Mouse (Mus musculus) kidney, embryonic 16.5 days (tissue): ENCODE data around the gene Sema6c. TPM values are rescaled to one million over a fixed set of nuclear protein-coding genes. Genes with fewer than 3 reads are reported as not detected.

ENCODE experiments used
- ATAC-seq: fragments of 200-750 bp; cut with Nextera tagmentation; 2 replicates; pipeline ENCODE4 v1.8.0; 2017; ENCODE audit warnings: moderate TSS enrichment; ENCODE audit not compliant: low FRiP score, low TSS enrichment
- H3K27ac ChIP-seq: fragments of 300-500 bp; sonication (generic); 2 replicates; pipeline ENCODE4 v1.5.1; 2014; ENCODE audit warnings: low read length
- H3K27me3 ChIP-seq: fragments of 300-500 bp; sonication (generic); 2 replicates; pipeline ENCODE4 v1.6.1; 2014; ENCODE audit warnings: low read length, control low read depth, mixed read lengths; ENCODE audit not compliant: insufficient read depth
- H3K36me3 ChIP-seq: fragments of 300-500 bp; sonication (generic); 2 replicates; pipeline ENCODE4 v1.6.1; 2014; ENCODE audit warnings: low read length, control low read depth, mixed read lengths; ENCODE audit not compliant: insufficient read depth
- H3K4me1 ChIP-seq: fragments of 300-500 bp; sonication (generic); 2 replicates; pipeline ENCODE4 v1.6.1; 2014; ENCODE audit warnings: low read length, control low read depth, mixed read lengths; ENCODE audit not compliant: insufficient read depth
- H3K4me2 ChIP-seq: fragments of 300-500 bp; sonication (generic); replicated peaks from 2 replicates; pipeline ENCODE4 v1.6.1; 2014; ENCODE audit warnings: low read depth, low read length
- H3K4me3 ChIP-seq: fragments of 300-500 bp; sonication (generic); 2 replicates; pipeline ENCODE4 v1.5.1; 2014; ENCODE audit warnings: mild to moderate bottlenecking, low read length
- H3K9ac ChIP-seq: fragments of 300-500 bp; sonication (generic); replicated peaks from 2 replicates; pipeline ENCODE4 v1.6.1; 2014; ENCODE audit warnings: low read length
- H3K9me3 ChIP-seq: fragments of 300-500 bp; sonication (generic); 2 replicates; pipeline ENCODE4 v1.6.1; 2016; ENCODE audit warnings: low read length, control low read depth
- WGBS: fragments of 180-500 bp; shearing (Covaris S2); extraction: QIAGEN DNeasy Blood & Tissue Kit; methylation state at CpG from one replicate; pipeline ENCODE4 v1.1.7; 2014; 5-methylcytosine and 5-hydroxymethylcytosine counted together
- polyA plus RNA-seq: library from polyadenylated mRNA; unstranded; fragments of >200 nt; fragmentation: Nextera tagmentation; extraction: Ambion mirVana; gene quantifications from 2 replicates; pipeline ENCODE4 v1.2.1, GENCODE M21; 2015

Sema6c gene
- polyA plus RNA-seq, 1 experiment from 2014 or later: 3.0 TPM

DNA sequence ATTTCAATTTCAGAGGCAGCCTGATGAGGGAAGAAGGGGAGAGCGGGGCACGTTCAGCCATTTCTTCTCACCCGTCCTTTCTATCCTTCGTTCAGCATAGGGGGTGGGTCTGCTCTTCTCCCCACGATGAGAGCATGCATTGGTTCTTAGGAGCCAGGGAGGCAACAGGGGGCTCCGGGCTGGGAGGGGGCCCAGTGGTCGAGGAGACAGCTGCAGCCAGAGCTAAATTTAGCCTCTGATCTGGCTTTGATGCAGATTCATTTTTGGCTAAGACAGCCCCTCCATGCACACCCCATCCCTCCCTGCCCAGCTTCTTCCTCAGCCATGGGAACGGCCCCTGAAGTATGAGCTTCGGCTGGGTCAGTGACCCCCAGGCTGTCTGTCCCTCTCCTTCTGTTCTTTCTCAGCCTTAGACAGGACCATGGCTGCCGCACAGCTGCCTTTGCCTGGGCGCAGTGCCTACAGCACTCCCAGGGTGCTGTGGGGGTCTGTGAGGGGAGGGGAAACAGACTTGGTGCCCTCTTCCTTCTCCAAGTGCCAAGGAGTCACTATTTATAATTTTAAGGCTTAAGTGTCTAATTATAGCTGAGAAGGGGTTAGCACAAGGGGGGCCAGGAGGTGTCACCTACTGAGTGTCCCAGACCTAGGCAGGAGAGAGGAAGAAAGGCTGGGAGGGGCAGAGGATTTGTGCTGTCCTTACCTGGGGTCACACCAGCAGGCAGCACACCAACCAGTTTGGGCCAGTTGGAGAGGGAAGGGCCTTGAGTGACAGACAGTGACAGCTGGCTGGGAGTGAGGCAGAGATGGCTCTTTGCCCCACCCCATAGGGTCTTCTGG, 3.4 kb downstream of the Sema6c start:
- peaks cover 6% of the 10 kb centered on the region; the same call in 1 of the 2 replicates for H3K36me3 ChIP-seq
- H3K9me3 ChIP-seq: no peaks in the 10 kb centered on the region
- ATAC-seq: no peak
- H3K4me1 ChIP-seq: peaks cover 23% of the 10 kb centered on the region
- no peaks in the 10 kb centered on the region for H3K27me3 ChIP-seq
- H3K4me3 ChIP-seq: no peak overlapping the region
- WGBS: 62% methylated on average over 11 of the region's 11 CpGs
- no peak overlapping the region for H3K27ac ChIP-seq
- H3K4me2 ChIP-seq: no peak overlapping the region
- no peak overlapping the region for H3K9ac ChIP-seq

GRCm38 (mm10) chr3:95164256-95164550, 3.9 kb downstream of the Sema6c start:
- 77% methylated on average over 5 of the region's 5 CpGs for WGBS
- peaks cover 23% of the 10 kb centered on the region for H3K4me1 ChIP-seq

GRCm38 (mm10) chr3:95164840-95165239, 4.6 kb downstream of the Sema6c start:
- no peak for ATAC-seq
- Histone ChIP-seq H3K4me2 (no peak overlapping the region), H3K27ac (no peak overlapping the region), H3K9me3 (no peaks in the 10 kb centered on the region), H3K27me3 (peaks cover under 1% of the 10 kb centered on the region; the same call in 1 of the 2 replicates), H3K4me1 (peaks cover 18% of the 10 kb centered on the region), H3K36me3 (peaks cover 12% of the 10 kb centered on the region; the same call in 1 of the 2 replicates), H3K4me3 (no peak overlapping the region), H3K9ac (no peak overlapping the region)
- 81% methylated on average over 5 of the region's 5 CpGs for WGBS

More at GRCm38 (mm10) chr3:95164256-95164550, 3.9 kb downstream of the Sema6c start:
- Histone ChIP-seq H3K9ac (no peak overlapping the region), H3K9me3 (no peaks in the 10 kb centered on the region), H3K4me3 (no peak overlapping the region), H3K27ac (no peak overlapping the region), H3K27me3 (no peaks in the 10 kb centered on the region), H3K4me2 (no peak overlapping the region), H3K36me3 (peaks cover 6% of the 10 kb centered on the region; the same call in 1 of the 2 replicates)
- no peak for ATAC-seq

GRCm38 (mm10) chr3:95169996-95170395, 9.7 kb downstream of the Sema6c start:
- Histone ChIP-seq H3K9me3 (no peaks in the 10 kb centered on the region), H3K27me3 (peaks cover 25% of the 10 kb centered on the region), H3K4me3 (no peak overlapping the region), H3K4me1 (peaks cover 13% of the 10 kb centered on the region; the same call in 1 of the 2 replicates), H3K36me3 (peaks cover 33% of the 10 kb centered on the region), H3K27ac (no peak overlapping the region), H3K4me2 (no peak overlapping the region), H3K9ac (no peak overlapping the region)
- no peak for ATAC-seq
- 93% methylated on average over 10 of the region's 10 CpGs for WGBS

DNA sequence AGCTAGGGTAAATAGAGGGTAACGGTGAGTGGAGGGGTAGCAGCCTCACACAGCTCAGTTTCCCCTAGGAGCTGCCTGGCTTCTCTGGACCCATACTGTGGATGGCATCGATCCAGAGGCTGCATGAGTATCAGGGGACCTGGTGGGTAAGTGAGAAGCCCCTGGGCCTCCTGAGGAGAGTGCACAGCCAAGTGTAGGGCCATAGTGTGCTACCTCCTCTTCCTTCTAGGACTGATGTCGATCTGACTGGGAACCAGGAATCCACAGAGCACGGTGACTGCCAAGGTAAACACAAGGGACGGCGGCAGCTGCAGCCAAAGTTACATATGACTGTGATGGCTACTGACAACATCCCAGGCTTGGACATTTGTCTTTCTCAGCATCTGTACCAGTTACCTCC, 10.8 kb downstream of the Sema6c start:
- ATAC-seq: no peak
- Histone ChIP-seq H3K9ac (no peak overlapping the region), H3K9me3 (no peaks in the 10 kb centered on the region), H3K27ac (no peak overlapping the region), H3K4me3 (no peak overlapping the region), H3K36me3 (peaks cover 33% of the 10 kb centered on the region), H3K4me1 (peaks cover 13% of the 10 kb centered on the region; the same call in 1 of the 2 replicates), H3K4me2 (no peak overlapping the region), H3K27me3 (peaks cover 25% of the 10 kb centered on the region)
- WGBS: 67% methylated on average over 6 of the region's 6 CpGs

DNA sequence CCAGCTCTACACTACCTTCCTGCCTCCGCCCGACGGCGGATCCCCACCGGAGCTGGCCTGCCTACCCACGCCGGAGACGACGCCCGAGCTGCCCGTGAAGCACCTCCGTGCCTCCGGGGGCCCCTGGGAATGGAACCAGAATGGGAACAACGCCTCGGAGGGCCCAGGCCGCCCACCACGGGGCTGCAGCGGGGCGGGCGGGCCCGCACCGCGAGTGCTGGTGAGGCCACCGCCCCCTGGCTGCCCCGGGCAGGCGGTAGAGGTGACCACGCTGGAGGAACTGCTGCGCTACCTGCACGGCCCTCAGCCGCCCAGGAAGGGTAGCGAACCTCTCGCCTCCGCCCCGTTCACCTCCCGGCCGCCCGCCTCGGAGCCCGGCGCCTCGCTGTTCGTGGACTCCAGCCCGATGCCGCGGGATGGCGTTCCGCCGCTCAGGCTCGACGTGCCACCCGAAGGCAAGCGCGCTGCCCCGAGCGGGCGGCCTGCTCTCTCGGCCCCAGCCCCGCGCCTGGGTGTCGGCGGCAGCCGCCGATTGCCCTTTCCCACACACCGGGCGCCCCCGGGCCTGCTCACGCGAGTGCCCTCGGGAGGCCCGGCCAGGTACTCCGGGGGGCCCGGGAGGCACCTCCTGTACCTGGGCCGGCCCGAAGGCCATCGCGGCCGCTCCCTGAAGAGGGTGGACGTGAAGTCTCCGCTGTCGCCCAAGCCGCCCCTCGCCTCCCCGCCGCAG, 12.4 kb downstream of the Sema6c start:
- 24% methylated on average over 70 of the region's 84 CpGs for WGBS
- H3K27ac ChIP-seq: no peak overlapping the region
- H3K9me3 ChIP-seq: no peaks in the 10 kb centered on the region
- peak overlapping the region; percentile 64; the same call in 1 of the 2 replicates for H3K9ac ChIP-seq
- H3K27me3 ChIP-seq: peaks cover 25% of the 10 kb centered on the region
- peak overlapping the region; percentile 50 for H3K4me3 ChIP-seq
- peaks cover 27% of the 10 kb centered on the region for H3K36me3 ChIP-seq
- H3K4me2 ChIP-seq: peak overlapping the region; percentile 76
- peaks cover 13% of the 10 kb centered on the region; the same call in 1 of the 2 replicates for H3K4me1 ChIP-seq
- ATAC-seq: no peak

DNA sequence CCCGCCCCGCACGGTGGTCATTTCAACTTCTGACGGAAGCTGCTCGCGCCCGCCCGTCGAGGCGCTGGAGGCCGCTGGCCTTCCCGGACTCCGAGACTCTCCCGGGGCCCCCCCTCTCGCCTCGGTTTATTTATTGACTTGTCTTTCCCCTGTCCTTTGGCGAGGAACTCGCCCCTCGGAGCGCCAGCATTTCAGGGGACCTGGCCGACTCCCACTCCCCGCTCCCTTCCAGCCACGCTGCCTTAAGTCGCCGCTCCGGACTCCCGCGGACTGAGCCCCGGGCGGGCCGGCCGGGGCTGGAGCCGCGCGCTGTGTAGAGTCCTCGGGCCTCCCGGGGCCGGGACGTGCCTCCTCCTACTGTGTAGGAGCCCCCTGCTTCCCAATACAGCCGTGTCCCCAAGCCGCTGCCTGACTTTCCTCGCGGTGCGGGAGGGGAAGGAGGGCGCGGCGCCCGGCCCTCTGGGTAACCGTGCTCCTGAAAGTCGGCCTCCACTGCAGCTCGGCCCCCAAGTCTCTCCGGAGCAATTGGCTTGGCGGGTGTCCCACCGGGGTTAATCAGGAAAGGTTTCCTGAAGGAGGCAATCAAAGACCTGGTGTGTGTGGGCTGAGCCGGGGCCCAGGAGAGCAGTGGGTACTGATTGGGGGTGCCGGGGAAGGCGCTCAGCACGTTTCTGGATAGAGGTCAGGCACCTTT, 13.1 kb downstream of the Sema6c start:
- 3% methylated on average over 58 of the region's 58 CpGs for WGBS
- H3K27ac ChIP-seq: no peak overlapping the region
- peaks cover 25% of the 10 kb centered on the region for H3K27me3 ChIP-seq
- peak overlapping the region; percentile 76 for H3K4me2 ChIP-seq
- peaks cover 27% of the 10 kb centered on the region for H3K36me3 ChIP-seq
- peak overlapping the region; percentile 50 for H3K4me3 ChIP-seq
- peak overlapping the region; percentile 64 for H3K9ac ChIP-seq
- ATAC-seq: peak; percentile 59
- H3K9me3 ChIP-seq: no peaks in the 10 kb centered on the region
- H3K4me1 ChIP-seq: peaks cover 13% of the 10 kb centered on the region; the same call in 1 of the 2 replicates

GRCm38 (mm10) chr3:95174011-95174592, 13.8 kb downstream of the Sema6c start:
- Histone ChIP-seq H3K9me3 (no peaks in the 10 kb centered on the region), H3K27ac (no peak overlapping the region), H3K4me2 (peak overlapping the region; percentile 76), H3K4me3 (peak overlapping the region; percentile 50), H3K27me3 (peaks cover 25% of the 10 kb centered on the region), H3K4me1 (peaks cover 13% of the 10 kb centered on the region; the same call in 1 of the 2 replicates), H3K36me3 (peaks cover 27% of the 10 kb centered on the region), H3K9ac (peak overlapping the region; percentile 64)
- peak; percentile 73 for ATAC-seq
- WGBS: 3% methylated on average over 16 of the region's 16 CpGs

- 0 out of 2 replicates have a peak, but pooled peaks cover 6% of the 10 kb centered on the region for H3K36me3 ChIP-seq
- H3K4me2 ChIP-seq: no peak overlapping the region
- peaks cover 20% of the 10 kb centered on the region for H3K27me3 ChIP-seq
- no peak overlapping the region for H3K27ac ChIP-seq
- no peak overlapping the region for H3K4me3 ChIP-seq
- no peak for ATAC-seq
- no peak overlapping the region for H3K9ac ChIP-seq
- WGBS: 75% methylated on average over 3 of the region's 3 CpGs
- H3K9me3 ChIP-seq: no peaks in the 10 kb centered on the region
- peaks cover 13% of the 10 kb centered on the region; the same call in 1 of the 2 replicates for H3K4me1 ChIP-seq
These were observed 16.2 kb downstream of the Sema6c start for GRCm38 (mm10) chr3:95176500-95176899.
